Mouse (Mus musculus) retina, postnatal 1 day (tissue): Measurements from ENCODE around the gene Dspp.

ENCODE experiments used
- DNase-seq: peaks from one replicate; pipeline ENCODE4 v3.0.0-alpha.2; 2012

Gene Dspp

GRCm38 (mm10) chr5:104201153-104201950, 30.8 kb downstream of the Dspp start:
- no peak for DNase-seq

- no peak for DNase-seq
Measured at GRCm38 (mm10) chr5:104202351-104202750, 31.8 kb downstream of the Dspp start, which contains the start of gene Dmp1. Gene Dmp1, plus strand, starts transcription at chr5:104202613.

- DNase-seq: no peak
Measured at GRCm38 (mm10) chr5:104212531-104212930, 42.0 kb downstream of the Dspp start.

- peak; percentile 71 for DNase-seq
Measured at GRCm38 (mm10) chr5:104218926-104219325, 48.4 kb downstream of the Dspp start.

- DNase-seq: no peak
Measured at GRCm38 (mm10) chr5:104224299-104224698, 53.8 kb downstream of the Dspp start.

GRCm38 (mm10) chr5:104224750-104225149, 54.2 kb downstream of the Dspp start:
- no peak for DNase-seq

GRCm38 (mm10) chr5:104228497-104228896, 58.0 kb downstream of the Dspp start:
- no peak for DNase-seq
